Mouse (Mus musculus) heart, adult 2 months (tissue): ENCODE measurements around the gene Rpl13a. TPM values are rescaled to one million over a fixed set of nuclear protein-coding genes. Genes with fewer than 3 reads are reported as not detected.
A peak's percentile ranks its signal among the peaks of the same experiment; 100 is the strongest.
"Not testable (repeated sequence)": the region's sequence is repeated elsewhere in the genome, so short reads cannot be mapped to it uniquely, and the experiment has no call there.

Source experiments
- DNase-seq, 2 experiments: peaks; one replicate each; pipeline ENCODE4 v3.0.0; 2021
- H3K27ac ChIP-seq: fragments of 200-600 bp; 2 replicates; pipeline ENCODE4 v1.8.1; 2022
- H3K27me3 ChIP-seq: fragments of 200-500 bp; 2 replicates; pipeline ENCODE4 v1.6.1; 2012; ENCODE audit warnings: mild to moderate bottlenecking, low read length, inconsistent platforms, mixed read lengths; ENCODE audit not compliant: control insufficient read depth, insufficient read depth
- H3K36me3 ChIP-seq: fragments of 200-500 bp; 2 replicates; pipeline ENCODE4 v1.6.1; 2012; ENCODE audit warnings: low read length, inconsistent platforms; ENCODE audit not compliant: control insufficient read depth, insufficient read depth
- H3K4me1 ChIP-seq: fragments of 200-500 bp; 2 replicates; pipeline ENCODE4 v1.6.1; 2011; ENCODE audit warnings: low read length; ENCODE audit not compliant: control insufficient read depth, insufficient read depth
- H3K4me3 ChIP-seq: fragments of 200-600 bp; 2 replicates; pipeline ENCODE4 v1.8.1; 2022
- H3K79me2 ChIP-seq: fragments of 200-500 bp; replicated peaks from 2 replicates; pipeline ENCODE4 v1.6.1; 2012; ENCODE audit warnings: mild to moderate bottlenecking, inconsistent platforms, low read length, moderate library complexity, mixed read lengths; ENCODE audit not compliant: control insufficient read depth, insufficient read depth
- H3K9ac ChIP-seq: fragments of 200-500 bp; 2 replicates; pipeline ENCODE4 v1.6.1; 2012; ENCODE audit warnings: low read depth, mild to moderate bottlenecking, control low read depth, inconsistent platforms, low read length, mixed read lengths
- CTCF ChIP-seq: fragments of 200-600 bp; IDR thresholded peaks from 2 replicates; pipeline ENCODE4 v1.8.1; 2022; ENCODE audit warnings: antibody characterized with exemption, mild to moderate bottlenecking, moderate library complexity
- EP300 ChIP-seq: fragments of 200-500 bp; IDR thresholded peaks from 2 replicates; pipeline ENCODE4 v1.6.1; 2011; ENCODE audit warnings: low read depth, low read length, control low read depth; ENCODE audit not compliant: insufficient read depth
- POLR2A ChIP-seq: fragments of 200-500 bp; IDR thresholded peaks from 2 replicates; pipeline ENCODE4 v1.6.1; 2011; ENCODE audit warnings: mild to moderate bottlenecking, low read depth, low read length, control low read depth; ENCODE audit not compliant: insufficient read depth
- WGBS: fragments of 180-500 bp; shearing (Covaris S2); methylation state at CpG from one replicate; pipeline ENCODE4 v1.1.7; 2018; 5-methylcytosine and 5-hydroxymethylcytosine counted together
- intact Hi-C: fragments of 180-260 bp; cut with DNase I; formaldehyde crosslinking; loops from one replicate; pipeline ENCODE4 v1.15.1; 2025
- polyA plus RNA-seq: library from polyadenylated mRNA; depleted of rRNA; stranded (reverse); fragments of >200 nt; gene quantifications from 2 replicates; pipeline ENCODE4 v1.2.3, GENCODE M21; 2012
- total RNA-seq, 2 experiments: library from RNA; stranded (reverse); gene quantifications; 2 replicates each; pipeline ENCODE4 v1.2.3; 2021

Gene Rpl13a
- total and polyA plus RNA-seq, 3 experiments: 561 to 915 (median 659) TPM

DNA sequence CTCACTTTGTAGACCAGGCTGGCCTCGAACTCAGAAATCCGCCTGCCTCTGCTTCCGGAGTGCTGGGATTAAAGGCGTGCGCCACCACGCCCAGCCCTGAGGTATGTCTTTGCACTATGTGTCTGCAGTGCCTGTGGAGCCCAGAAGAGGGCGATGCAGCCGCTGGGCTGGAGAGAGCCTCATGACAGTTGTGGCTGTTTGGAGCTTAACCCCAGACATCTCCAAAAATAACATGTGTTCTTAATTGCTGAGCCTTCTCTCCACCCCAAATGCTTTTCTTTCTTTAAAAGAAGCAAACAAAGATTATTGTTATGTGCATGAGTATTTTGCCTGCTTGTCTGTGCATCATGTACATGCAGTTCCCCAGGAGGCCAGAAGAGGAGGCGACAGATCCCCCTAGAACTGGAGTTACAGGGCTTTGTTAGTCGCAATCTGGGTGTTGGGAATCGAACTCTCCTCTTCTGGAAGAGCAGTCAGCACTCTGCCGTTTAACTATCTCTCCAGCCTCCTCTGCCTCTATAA lies 26.5 kb upstream of the Rpl13a start:
- H3K4me3 ChIP-seq: peak overlapping the region; percentile 69
- peaks cover 6% of the 10 kb centered on the region; the same call in 1 of the 2 replicates for H3K4me1 ChIP-seq
- no peak overlapping the region for H3K9ac ChIP-seq
- H3K27ac ChIP-seq: peak overlapping the region; percentile 97
- no peaks in the 10 kb centered on the region for H3K79me2 ChIP-seq
- 65% methylated on average over 12 of the region's 12 CpGs for WGBS
- peaks cover 2% of the 10 kb centered on the region for H3K36me3 ChIP-seq
- intact Hi-C loops: loop anchor here (1.0 kb wide), 1 partner anchor 26 kb away; no protein-coding TSS in a partner anchor
- DNase-seq: peak; percentile 55 to 61
- no peaks in the 10 kb centered on the region for H3K27me3 ChIP-seq
- TF ChIP-seq EP300 (no peak), CTCF (peak; percentile 66), POLR2A (no peak)

DNA sequence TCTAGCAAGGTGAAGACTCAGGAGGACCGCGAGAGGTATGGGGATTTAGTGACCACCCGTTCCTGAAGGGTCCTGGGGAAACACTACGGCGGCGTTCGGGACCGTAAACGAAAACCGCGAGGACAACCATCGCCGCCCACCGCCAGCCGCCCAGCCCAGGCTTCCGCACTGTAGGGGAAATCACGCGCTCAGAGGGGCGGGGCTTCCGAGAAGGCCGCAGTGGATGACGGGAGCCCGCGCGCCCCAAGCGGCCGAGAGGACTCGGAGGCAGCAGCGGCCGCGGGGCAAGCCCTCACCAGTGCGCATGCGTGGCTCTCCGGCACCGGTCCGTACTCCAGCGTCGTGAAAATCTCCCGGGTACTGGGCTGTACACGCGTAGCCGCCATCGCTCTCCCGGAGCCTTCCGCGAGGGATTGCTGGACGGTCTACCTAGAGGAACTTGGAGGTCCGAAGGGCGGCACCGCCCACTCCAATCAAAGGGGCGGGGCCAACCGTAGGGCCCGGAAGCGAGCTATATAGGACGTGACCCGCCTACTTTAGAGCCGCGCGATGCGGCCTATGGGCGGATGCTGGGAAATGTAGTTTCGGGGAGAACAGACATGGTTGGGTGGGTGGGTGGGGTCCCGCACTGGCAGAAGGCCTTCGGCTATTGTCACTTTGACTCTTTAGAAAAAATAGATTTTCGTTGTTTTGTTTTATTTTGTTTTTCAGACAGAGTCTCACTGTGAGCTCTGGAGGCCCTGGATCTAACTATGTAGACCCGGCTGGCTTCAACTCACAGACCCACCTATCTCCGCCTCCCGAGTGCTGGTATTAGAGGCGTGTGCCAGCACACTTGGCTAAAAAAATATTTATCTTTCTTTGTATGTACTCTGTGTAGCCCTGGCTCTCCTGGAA lies 25.8 kb upstream of the Rpl13a start, which contains the start of the genes Pih1d1 and Aldh16a1:
Pih1d1 (plus strand) TSS at position 208 of the 897 bp plus-strand sequence.
Aldh16a1 (minus strand) TSS at position 489 of the 897 bp plus-strand sequence.
- Histone ChIP-seq H3K4me1 (peaks cover 6% of the 10 kb centered on the region; the same call in 1 of the 2 replicates), H3K9ac (peak within 1 kb of the TSS; percentile 92), H3K27ac (peak within 1 kb of the TSS; percentile 97), H3K4me3 (peak within 1 kb of the TSS; percentile 69), H3K36me3 (peaks cover 2% of the 10 kb centered on the region), H3K79me2 (no peaks in the 10 kb centered on the region), H3K27me3 (no peaks in the 10 kb centered on the region)
- intact Hi-C loops: loop anchor here (1.0 kb wide), 1 partner anchor 25 kb away; no protein-coding TSS in a partner anchor
- TF ChIP-seq CTCF (peak; percentile 80), EP300 (no peak), POLR2A (peak; percentile 95)
- peak; percentile 98 to 99 for DNase-seq
- 3% methylated on average over 69 of the region's 69 CpGs for WGBS

DNA sequence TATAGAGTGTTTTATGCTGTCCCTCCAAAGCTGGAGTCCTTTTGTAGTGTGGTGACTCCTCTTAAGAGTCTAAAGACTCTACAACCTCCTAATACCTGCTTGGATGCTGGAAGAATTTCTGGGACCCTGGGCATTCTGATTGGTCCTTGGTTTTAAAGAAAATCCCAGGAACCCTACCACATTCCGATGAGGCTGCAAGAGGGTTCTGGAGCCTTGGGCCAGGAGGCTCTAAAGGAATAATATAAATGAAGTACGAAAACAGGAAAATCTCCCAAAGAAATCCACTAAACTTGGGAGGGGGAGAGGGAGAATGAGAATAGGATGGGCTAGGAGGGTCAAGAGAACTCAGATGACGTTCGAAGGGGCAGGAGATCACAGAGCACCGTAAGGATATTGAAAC lies 25.0 kb upstream of the Rpl13a start:
- Histone ChIP-seq H3K4me1 (peaks cover 6% of the 10 kb centered on the region; the same call in 1 of the 2 replicates), H3K36me3 (peaks cover 2% of the 10 kb centered on the region), H3K4me3 (peak overlapping the region; percentile 69), H3K27me3 (no peaks in the 10 kb centered on the region), H3K27ac (peak overlapping the region; percentile 97), H3K79me2 (no peaks in the 10 kb centered on the region), H3K9ac (peak overlapping the region; percentile 92)
- no peak for DNase-seq
- TF ChIP-seq POLR2A (no peak), EP300 (no peak), CTCF (no peak)
- intact Hi-C loops: no loop called here
- under 1% methylated on average over 5 of the region's 5 CpGs for WGBS

DNA sequence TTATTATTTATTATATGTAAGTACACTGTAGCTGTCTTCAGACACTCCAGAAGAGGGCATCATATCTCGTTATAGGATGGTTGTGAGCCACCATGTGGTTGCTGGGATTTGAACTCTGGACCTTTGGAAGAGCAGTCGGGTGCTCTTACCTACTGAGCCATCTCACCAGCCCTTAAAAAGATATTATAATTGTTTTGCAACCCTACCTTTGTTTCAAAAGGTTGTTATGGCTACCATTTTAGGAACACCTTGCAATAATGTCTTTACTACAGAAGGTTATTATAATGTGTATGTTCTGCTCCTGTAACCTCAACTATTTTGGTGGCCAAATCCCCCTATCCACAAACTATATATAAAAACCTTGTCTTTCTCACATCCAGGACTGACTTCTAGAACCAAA lies 24.5 kb upstream of the Rpl13a start:
- H3K4me1 ChIP-seq, DNase-seq, H3K79me2 ChIP-seq, H3K36me3 ChIP-seq, H3K4me3 ChIP-seq, intact Hi-C loops, H3K27me3 ChIP-seq, H3K27ac ChIP-seq, H3K9ac ChIP-seq: not testable (repeated sequence)
- WGBS: 90% methylated on average over 2 of the region's 2 CpGs

DNA sequence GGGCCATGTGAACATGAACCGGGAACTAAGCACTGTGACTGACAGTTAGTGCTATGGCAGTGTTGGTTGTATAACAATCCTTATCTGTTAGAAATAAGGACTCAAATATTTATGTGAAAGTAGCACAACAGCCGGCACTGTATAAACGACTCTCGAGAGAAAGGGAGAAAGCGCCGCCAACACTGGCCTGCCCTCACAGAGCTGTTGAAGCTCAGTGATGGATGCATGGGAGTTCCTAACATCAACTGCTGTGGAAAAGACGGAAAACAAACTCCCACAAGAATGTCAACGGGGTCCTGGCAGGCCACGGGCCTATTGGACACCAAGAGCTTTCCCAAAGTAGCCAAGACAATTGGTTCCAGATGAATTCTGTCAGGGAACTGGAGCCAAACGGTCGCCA lies 22.7 kb upstream of the Rpl13a start:
- Histone ChIP-seq H3K9ac (no peak overlapping the region), H3K27me3 (no peaks in the 10 kb centered on the region), H3K27ac (peak overlapping the region; percentile 40; the same call in 1 of the 2 replicates), H3K4me1 (peaks cover 6% of the 10 kb centered on the region; the same call in 1 of the 2 replicates), H3K79me2 (no peaks in the 10 kb centered on the region), H3K36me3 (peaks cover 2% of the 10 kb centered on the region), H3K4me3 (no peak overlapping the region)
- 50% methylated on average over 11 of the region's 11 CpGs for WGBS
- intact Hi-C loops: no loop called here
- no peak for TF ChIP-seq CTCF
- no peak for TF ChIP-seq POLR2A
- no peak for TF ChIP-seq EP300
- peak in 1 of 2 experiments; percentile 67 for DNase-seq

DNA sequence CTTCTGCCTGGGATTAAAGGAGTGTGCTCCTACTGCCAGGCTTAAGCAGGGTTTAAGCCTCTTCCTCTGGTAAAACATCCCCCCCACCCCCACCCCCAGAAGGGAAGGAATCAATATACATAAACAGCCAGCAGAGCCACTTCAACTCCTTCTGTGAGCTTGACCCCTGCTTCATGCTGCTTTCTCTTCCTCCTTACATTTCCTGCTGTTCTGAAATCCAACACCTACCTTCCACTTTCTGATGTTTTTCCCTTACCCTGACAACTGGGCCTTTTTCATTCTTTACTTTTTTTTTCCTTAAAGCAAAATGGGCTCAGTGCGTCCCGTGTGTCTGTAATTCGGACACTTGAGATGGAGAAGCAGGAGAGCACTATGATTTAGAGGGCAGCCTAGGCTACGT lies 21.8 kb upstream of the Rpl13a start:
- Histone ChIP-seq H3K4me1 (peaks cover 6% of the 10 kb centered on the region; the same call in 1 of the 2 replicates), H3K4me3 (no peak overlapping the region), H3K27ac (peak overlapping the region; percentile 52; the same call in 1 of the 2 replicates), H3K27me3 (no peaks in the 10 kb centered on the region), H3K36me3 (peaks cover 2% of the 10 kb centered on the region), H3K79me2 (no peaks in the 10 kb centered on the region), H3K9ac (no peak overlapping the region)
- 65% methylated on average over 4 of the region's 4 CpGs for WGBS
- TF ChIP-seq POLR2A: no peak
- DNase-seq: no peak
- intact Hi-C loops: no loop called here
